Mouse (Mus musculus): Measurements from ENCODE around the gene Fam160a2. TPM values are rescaled to one million over a fixed set of nuclear protein-coding genes. Genes with fewer than 3 reads are reported as not detected.
"Not testable (repeated sequence)": the region's sequence is repeated elsewhere in the genome, so short reads cannot be mapped to it uniquely, and the experiment has no call there.

Gene Fam160a2
- polyA plus RNA-seq, 1 experiment from 2014 or later: 47.0 TPM

- H3K36me3 ChIP-seq: no peaks in the 10 kb centered on the region
- 92% methylated on average over 7 of the region's 7 CpGs for WGBS
- H3K27me3 ChIP-seq (ENCODE audit: low read depth, poor library complexity, severe bottlenecking): peaks cover 6% of the 10 kb centered on the region; the same call in 1 of the 2 replicates
- H3K4me3 ChIP-seq: no peak overlapping the region
- no peaks in the 10 kb centered on the region for H3K9me3 ChIP-seq (replicated peaks)
- no peak overlapping the region for H3K27ac ChIP-seq
- H3K4me1 ChIP-seq: no peaks in the 10 kb centered on the region
- no peak for DNase-seq (ENCODE audit: low spot score)
These were observed 16.7 kb upstream of the Fam160a2 start for GRCm38 (mm10) chr7:105416529-105416928.

- Histone ChIP-seq H3K36me3 (no peaks in the 10 kb centered on the region), H3K4me3 (no peak overlapping the region), H3K9me3 (replicated peaks) (no peaks in the 10 kb centered on the region), H3K4me1 (no peaks in the 10 kb centered on the region), H3K27ac (no peak overlapping the region), H3K27me3 (ENCODE audit: low read depth, poor library complexity, severe bottlenecking) (peaks cover 6% of the 10 kb centered on the region; the same call in 1 of the 2 replicates)
- no peak for DNase-seq (ENCODE audit: low spot score)
- 59% methylated on average over 6 of the region's 6 CpGs for WGBS
These were observed 14.5 kb upstream of the Fam160a2 start for GRCm38 (mm10) chr7:105414385-105414784.

DNA sequence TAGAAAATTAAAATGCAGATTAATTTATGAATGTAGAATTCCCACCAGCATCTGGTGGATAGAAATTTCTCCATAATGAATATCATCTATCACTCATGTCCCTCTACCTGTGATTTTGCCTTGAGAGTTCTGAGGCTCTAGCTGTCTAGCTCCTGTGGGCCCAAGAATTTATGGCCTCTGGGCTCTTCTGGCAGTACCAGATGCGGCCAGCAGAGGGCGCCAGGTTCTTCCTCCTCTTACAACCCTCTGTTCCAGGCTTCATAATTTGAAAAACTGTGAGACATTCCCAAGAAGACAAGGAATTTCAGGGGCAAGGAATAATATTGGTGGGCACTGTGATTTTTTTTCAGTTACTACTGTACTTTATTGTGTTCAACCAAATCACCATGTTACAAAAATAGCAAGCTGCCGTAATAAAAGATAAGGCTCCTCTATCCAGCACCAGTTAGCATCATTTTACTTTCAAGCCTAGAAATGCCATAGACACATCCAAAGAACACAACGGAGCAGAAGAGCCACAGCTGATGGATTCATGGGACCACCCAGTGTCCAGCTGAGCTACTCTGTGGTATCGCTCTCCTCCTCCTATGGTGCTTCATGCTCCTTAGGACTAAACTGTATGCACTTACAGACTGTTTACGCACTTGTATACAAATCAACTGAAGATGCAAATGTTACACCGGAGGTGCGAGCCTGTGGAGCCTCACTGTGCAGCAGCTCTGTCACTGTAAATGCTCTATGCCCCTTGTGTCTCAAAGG, 12.2 kb upstream of the Fam160a2 start:
- not testable (repeated sequence) for H3K27me3 ChIP-seq (ENCODE audit: low read depth, poor library complexity, severe bottlenecking); H3K9me3 ChIP-seq (replicated peaks); H3K4me3 ChIP-seq; H3K27ac ChIP-seq; H3K36me3 ChIP-seq; H3K4me1 ChIP-seq
- DNase-seq (ENCODE audit: low spot score): peak; percentile 84
- 61% methylated on average over 8 of the region's 8 CpGs for WGBS

DNA sequence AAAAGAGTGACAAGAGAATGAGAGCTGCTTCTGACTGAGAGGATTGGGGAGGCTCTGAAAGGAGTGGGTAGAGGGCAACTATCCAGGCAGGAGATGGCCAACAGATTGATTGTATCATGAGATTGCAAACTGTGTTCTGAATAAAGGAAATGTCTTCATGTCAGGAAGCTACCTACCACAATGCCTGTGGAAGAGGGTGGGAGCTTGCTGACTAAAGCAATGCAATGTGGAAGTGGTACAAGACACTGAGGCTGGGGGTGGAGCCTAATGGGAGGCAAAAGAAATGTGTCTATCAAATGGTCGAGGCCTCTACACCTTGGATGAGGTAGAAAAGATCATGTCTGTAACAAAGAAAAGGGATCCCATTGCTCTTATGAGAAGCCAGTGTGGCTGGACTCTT, 6.5 kb upstream of the Fam160a2 start:
- no peaks in the 10 kb centered on the region for H3K4me1 ChIP-seq
- WGBS: 84% methylated on average over 1 of the region's 1 CpGs
- H3K4me3 ChIP-seq: no peak overlapping the region
- no peaks in the 10 kb centered on the region for H3K9me3 ChIP-seq (replicated peaks)
- no peak overlapping the region for H3K27ac ChIP-seq
- no peaks in the 10 kb centered on the region for H3K27me3 ChIP-seq (ENCODE audit: low read depth, poor library complexity, severe bottlenecking)
- DNase-seq (ENCODE audit: low spot score): no peak
- H3K36me3 ChIP-seq: no peaks in the 10 kb centered on the region

DNA sequence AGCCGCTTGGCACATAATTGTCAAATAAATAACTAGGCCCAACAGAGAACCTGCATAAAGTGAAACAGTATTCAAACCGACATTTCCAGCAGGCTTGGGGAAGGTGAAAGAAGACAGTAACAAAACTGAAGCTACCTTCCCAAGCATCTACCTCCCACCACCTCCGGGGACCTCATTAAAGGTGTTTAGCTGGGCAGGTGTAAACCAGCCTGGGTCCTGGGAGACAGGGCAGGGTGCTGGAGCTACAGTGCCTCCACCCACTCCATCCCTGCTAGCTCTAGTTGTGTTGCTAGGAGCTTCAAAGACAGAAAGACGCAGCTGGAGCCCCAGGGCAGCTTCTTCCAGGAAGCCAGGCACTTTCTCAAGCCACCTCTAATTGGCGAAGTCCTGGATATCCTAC, 4.4 kb upstream of the Fam160a2 start, which contains the start of gene Cnga4:
Gene Cnga4 (plus strand): TSS at position 301 of the 400 bp plus-strand sequence.
- H3K9me3 ChIP-seq (replicated peaks): no peaks in the 10 kb centered on the region
- WGBS: 64% methylated on average over 5 of the region's 5 CpGs
- DNase-seq (ENCODE audit: low spot score): no peak
- H3K27me3 ChIP-seq (ENCODE audit: low read depth, poor library complexity, severe bottlenecking): no peaks in the 10 kb centered on the region
- H3K27ac ChIP-seq: no peak within 1 kb of the TSS
- H3K4me3 ChIP-seq: no peak within 1 kb of the TSS
- H3K36me3 ChIP-seq: no peaks in the 10 kb centered on the region
- 0 out of 2 replicates have a peak, but pooled peaks cover 6% of the 10 kb centered on the region for H3K4me1 ChIP-seq

DNA sequence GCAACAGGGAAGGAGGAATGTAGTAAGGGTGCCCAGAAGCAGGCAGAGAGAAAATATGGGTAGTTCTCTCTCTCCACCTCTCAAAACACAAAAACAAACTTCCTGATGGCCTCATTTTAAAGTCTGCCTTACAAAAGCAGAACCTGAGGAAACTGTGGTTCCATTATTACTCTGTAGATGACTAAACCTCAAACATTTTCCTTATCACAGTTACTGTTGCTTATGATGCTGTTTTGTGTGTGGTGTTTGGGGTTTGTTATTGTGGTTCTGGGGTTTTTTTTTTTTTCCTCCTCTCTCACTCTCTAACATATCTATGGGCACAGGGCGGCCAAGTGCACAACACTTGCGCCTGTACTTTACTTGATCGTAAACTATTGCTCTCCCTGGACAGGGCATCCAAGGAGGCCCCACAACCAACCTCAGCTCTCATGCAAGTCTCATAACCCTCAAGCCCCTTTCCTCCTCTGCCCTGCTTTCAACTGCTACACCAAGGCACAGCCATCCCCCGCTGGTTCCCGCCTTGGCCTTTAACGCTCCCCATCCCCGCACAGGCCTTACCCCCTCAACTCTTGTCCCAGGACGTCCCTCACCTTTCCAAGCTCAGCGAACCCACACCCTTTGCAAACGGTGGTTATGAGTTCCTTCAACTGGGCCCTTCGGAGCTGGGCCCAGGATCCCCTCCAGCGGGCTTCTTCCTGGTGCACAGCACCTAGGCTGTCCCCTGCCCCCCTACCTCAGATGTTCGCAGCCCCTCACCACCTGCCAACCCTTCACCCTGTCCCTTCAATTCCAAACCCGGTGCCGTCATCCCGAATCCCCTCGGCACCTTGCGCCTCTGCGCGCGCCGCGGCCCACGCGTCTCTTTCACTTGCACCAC, 558 bp downstream of the Fam160a2 start:
- Histone ChIP-seq H3K27ac (peak overlapping the region; percentile 91), H3K4me1 (0 out of 2 replicates have a peak, but pooled peaks cover 6% of the 10 kb centered on the region), H3K27me3 (ENCODE audit: low read depth, poor library complexity, severe bottlenecking) (no peaks in the 10 kb centered on the region), H3K9me3 (replicated peaks) (no peaks in the 10 kb centered on the region), H3K36me3 (peaks cover 10% of the 10 kb centered on the region; the same call in 1 of the 2 replicates), H3K4me3 (peak overlapping the region; percentile 93)
- WGBS: 2% methylated on average over 25 of the region's 25 CpGs
- DNase-seq (ENCODE audit: low spot score): no peak

GRCm38 (mm10) chr7:105396126-105396525, 3.7 kb downstream of the Fam160a2 start:
- Histone ChIP-seq H3K27me3 (ENCODE audit: low read depth, poor library complexity, severe bottlenecking) (no peaks in the 10 kb centered on the region), H3K4me1 (0 out of 2 replicates have a peak, but pooled peaks cover 6% of the 10 kb centered on the region), H3K4me3 (no peak overlapping the region), H3K36me3 (peaks cover 20% of the 10 kb centered on the region; the same call in 1 of the 2 replicates), H3K9me3 (replicated peaks) (no peaks in the 10 kb centered on the region), H3K27ac (no peak overlapping the region)
- no peak for DNase-seq (ENCODE audit: low spot score)

GRCm38 (mm10) chr7:105395131-105395820, 4.6 kb downstream of the Fam160a2 start:
- Histone ChIP-seq H3K4me1 (no peaks in the 10 kb centered on the region), H3K4me3 (no peak overlapping the region), H3K27ac (no peak overlapping the region), H3K36me3 (peaks cover 20% of the 10 kb centered on the region; the same call in 1 of the 2 replicates), H3K9me3 (replicated peaks) (no peaks in the 10 kb centered on the region), H3K27me3 (ENCODE audit: low read depth, poor library complexity, severe bottlenecking) (no peaks in the 10 kb centered on the region)
- no peak for DNase-seq (ENCODE audit: low spot score)

- Histone ChIP-seq H3K9me3 (replicated peaks) (no peaks in the 10 kb centered on the region), H3K4me3 (no peak overlapping the region), H3K27ac (no peak overlapping the region), H3K27me3 (ENCODE audit: low read depth, poor library complexity, severe bottlenecking) (no peaks in the 10 kb centered on the region), H3K4me1 (no peaks in the 10 kb centered on the region), H3K36me3 (peaks cover 27% of the 10 kb centered on the region)
- WGBS: 89% methylated on average over 1 of the region's 1 CpGs
- DNase-seq (ENCODE audit: low spot score): no peak
These were observed 5.2 kb downstream of the Fam160a2 start for GRCm38 (mm10) chr7:105394606-105395005.

- H3K4me1 ChIP-seq: no peaks in the 10 kb centered on the region
- H3K36me3 ChIP-seq: peaks cover 64% of the 10 kb centered on the region
- H3K27me3 ChIP-seq (ENCODE audit: low read depth, poor library complexity, severe bottlenecking): no peaks in the 10 kb centered on the region
- H3K4me3 ChIP-seq: no peak overlapping the region
- H3K9me3 ChIP-seq (replicated peaks): no peaks in the 10 kb centered on the region
- H3K27ac ChIP-seq: no peak overlapping the region
- WGBS: 94% methylated on average over 2 of the region's 2 CpGs
- DNase-seq (ENCODE audit: low spot score): no peak
These were observed 9.6 kb downstream of the Fam160a2 start for GRCm38 (mm10) chr7:105390236-105390635.

- no peak overlapping the region for H3K4me3 ChIP-seq
- peaks cover 83% of the 10 kb centered on the region for H3K36me3 ChIP-seq
- no peaks in the 10 kb centered on the region for H3K27me3 ChIP-seq (ENCODE audit: low read depth, poor library complexity, severe bottlenecking)
- H3K27ac ChIP-seq: no peak overlapping the region
- no peaks in the 10 kb centered on the region for H3K4me1 ChIP-seq
- DNase-seq (ENCODE audit: low spot score): no peak
- H3K9me3 ChIP-seq (replicated peaks): no peaks in the 10 kb centered on the region
- 99% methylated on average over 2 of the region's 2 CpGs for WGBS
These were observed 12.2 kb downstream of the Fam160a2 start for GRCm38 (mm10) chr7:105387696-105388095.

- H3K4me3 ChIP-seq: no peak overlapping the region
- peaks cover 87% of the 10 kb centered on the region for H3K36me3 ChIP-seq
- WGBS: 97% methylated on average over 3 of the region's 3 CpGs
These were observed 19.5 kb downstream of the Fam160a2 start for GRCm38 (mm10) chr7:105380329-105380728.

More at GRCm38 (mm10) chr7:105380329-105380728, 19.5 kb downstream of the Fam160a2 start:
- Histone ChIP-seq H3K9me3 (replicated peaks) (no peaks in the 10 kb centered on the region), H3K4me1 (no peaks in the 10 kb centered on the region), H3K27me3 (ENCODE audit: low read depth, poor library complexity, severe bottlenecking) (no peaks in the 10 kb centered on the region), H3K27ac (no peak overlapping the region)
- DNase-seq (ENCODE audit: low spot score): no peak

Measured in limb, embryonic 10.5 days (tissue).